Mouse (Mus musculus) left cerebral cortex, postnatal 10 days (tissue): ENCODE data around the gene Rplp2. TPM values are rescaled to one million over a fixed set of nuclear protein-coding genes. Genes with fewer than 3 reads are reported as not detected.
"Not testable (repeated sequence)": the region's sequence is repeated elsewhere in the genome, so short reads cannot be mapped to it uniquely, and the experiment has no call there.

Experiments
- DNase-seq, 2 experiments: peaks; one replicate each; pipeline ENCODE4 v3.0.0; 2021 to 2022; ENCODE audit warnings: low spot score in 2 of 2, mixed read lengths in 1 of 2; ENCODE audit errors: extremely low spot score in 1 of 2
- intact Hi-C: fragments of 180-260 bp; cut with DNase I; formaldehyde crosslinking; loops from one replicate; pipeline ENCODE4 v1.15.1; 2025
- total RNA-seq, 2 experiments: library from RNA; stranded (reverse); gene quantifications; 2 replicates each; pipeline ENCODE4 v1.2.3; 2021

The Rplp2 gene
- total RNA-seq, 2 experiments from 2014 or later, result 687 to 705 TPM

DNA sequence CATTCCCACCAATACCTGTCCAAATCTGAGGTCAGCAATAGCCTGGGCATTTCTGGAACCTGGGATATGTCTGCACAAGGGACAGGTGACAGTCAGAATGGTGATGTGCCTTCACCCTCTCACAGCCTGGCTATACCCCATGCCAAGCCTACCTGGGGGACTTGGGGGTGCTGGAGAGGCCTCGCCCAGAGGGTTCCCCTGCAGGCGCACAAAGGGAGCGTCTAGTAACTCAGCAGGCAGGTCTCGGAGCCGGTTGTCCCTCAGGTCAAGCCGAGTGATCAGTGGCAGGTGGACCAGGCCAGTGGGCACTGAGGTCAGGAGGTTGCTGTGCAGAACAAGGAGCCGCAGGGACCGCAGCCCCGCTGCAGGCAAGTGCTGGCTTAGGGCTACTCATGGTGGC is 5.7 kb upstream of the Rplp2 start:
- intact Hi-C loops, result no loop called here
- DNase-seq, result peak in 1 of 2 experiments; percentile 41

- intact Hi-C loops, result no loop called here
- DNase-seq, result peak in 1 of 2 experiments; percentile 28
Observed at GRCm38 (mm10) chr7:141442199-141442598, 5.0 kb upstream of the Rplp2 start.

GRCm38 (mm10) chr7:141443081-141443821 is 3.9 kb upstream of the Rplp2 start:
- peak in 1 of 2 experiments; percentile 51 for DNase-seq
- intact Hi-C loops, result no loop called here

DNA sequence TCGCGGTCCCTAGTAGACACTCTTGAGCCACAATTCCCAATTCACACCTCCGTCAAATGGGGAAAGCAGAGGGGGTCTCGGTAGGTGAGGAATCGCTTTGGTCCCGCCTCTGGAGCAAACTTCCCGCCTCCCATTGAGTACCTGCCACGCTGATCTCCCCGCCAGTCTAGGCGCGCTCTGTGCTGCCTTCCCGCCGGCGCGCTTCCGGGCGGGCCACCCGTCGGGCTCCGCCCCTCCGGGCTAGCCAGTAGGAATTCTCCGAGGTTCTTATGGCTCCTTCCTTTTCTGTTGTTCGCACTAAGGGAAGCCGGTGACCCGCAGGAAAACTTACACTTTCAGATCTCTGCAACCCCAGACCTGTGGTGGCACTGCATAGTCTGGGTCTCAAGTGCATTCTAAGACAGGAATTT is 3.3 kb upstream of the Rplp2 start, which contains the start of gene Pidd1:
Pidd1 (minus strand) TSS at position 198 of the 410 bp plus-strand sequence.
- DNase-seq, result peak in 1 of 2 experiments; percentile 76

DNA sequence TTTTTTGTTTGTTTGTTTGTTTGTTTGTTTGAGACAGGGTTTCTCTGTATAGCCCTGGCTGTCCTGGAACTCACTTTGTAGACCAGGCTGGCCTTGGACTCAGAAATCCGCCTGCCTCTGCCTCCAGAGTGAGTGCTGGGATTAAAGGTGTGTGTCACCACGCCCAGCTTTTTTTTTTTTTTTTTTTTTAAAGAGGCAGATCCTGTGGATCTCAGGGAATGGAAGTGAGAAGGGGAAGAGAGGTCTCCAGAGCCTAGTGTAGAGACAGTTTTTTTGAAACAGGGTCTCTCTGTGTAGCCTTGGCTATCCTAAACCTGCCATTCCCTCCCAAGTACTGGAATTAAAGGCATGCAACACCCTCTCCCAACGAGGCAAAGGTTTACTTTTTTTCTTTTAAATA is 796 bp upstream of the Rplp2 start:
- intact Hi-C loops, result not testable (repeated sequence)

More for the DNA sequence above, 3.3 kb upstream of the Rplp2 start, which contains the start of gene Pidd1:
- intact Hi-C loops, result no loop called here

DNA sequence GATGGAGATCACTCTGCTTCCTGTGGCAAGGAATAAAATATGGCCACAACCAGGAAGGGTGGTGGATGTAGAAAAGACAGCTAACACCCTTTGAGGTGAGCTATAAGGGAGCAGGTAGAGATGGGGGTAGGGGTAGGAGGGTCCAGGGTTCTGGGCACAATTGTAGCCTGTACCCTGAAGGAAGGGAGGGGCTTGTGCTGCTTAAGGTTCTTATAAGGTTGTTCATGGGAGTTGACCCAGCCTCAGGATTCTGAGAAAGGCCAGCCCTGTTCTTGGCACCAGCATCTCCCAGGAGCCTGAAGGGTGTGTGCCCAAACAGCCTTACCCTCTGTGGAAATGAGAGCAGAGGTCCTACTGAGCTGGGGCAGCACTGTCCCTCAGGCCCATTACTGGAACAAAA is 4.8 kb downstream of the Rplp2 start:
- intact Hi-C loops, result no loop called here

More for the DNA sequence above, 796 bp upstream of the Rplp2 start:
- DNase-seq, result not testable (repeated sequence)

GRCm38 (mm10) chr7:141453636-141454035 is 6.5 kb downstream of the Rplp2 start:
- no peak for DNase-seq
- intact Hi-C loops, result no loop called here

More for the DNA sequence above, 4.8 kb downstream of the Rplp2 start:
- DNase-seq, result no peak

DNA sequence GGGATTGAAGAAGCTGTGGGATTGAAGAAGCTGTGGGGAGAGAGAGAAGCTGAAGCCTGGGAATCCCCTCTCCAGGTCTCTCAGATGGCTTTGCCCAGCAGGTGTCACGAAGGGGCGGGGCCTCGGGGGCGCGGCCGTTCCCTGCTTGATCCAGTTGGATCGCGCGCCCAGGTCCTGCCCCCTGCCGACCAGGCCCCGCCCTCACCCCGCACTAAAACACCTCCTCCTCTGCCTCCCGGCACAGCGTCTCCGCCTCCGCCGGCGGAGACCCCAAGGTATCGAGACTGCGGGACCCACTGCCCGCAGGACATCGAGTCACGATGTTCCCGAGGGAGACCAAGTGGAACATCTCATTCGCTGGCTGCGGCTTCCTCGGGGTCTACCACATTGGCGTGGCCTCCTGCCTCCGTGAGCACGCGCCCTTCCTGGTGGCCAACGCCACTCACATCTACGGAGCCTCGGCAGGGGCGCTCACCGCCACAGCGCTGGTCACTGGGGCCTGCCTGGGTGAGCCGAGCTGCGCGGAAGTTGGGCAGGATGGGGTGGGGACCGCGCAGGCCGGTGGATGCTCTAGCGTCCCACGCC is 7.9 kb downstream of the Rplp2 start, which contains the start of gene Pnpla2:
Pnpla2 (plus strand) TSS at position 232 of the 585 bp plus-strand sequence.
- DNase-seq, result peak; percentile 86 to 98
- intact Hi-C loops, result no loop called here

GRCm38 (mm10) chr7:141455610-141456314 is 8.6 kb downstream of the Rplp2 start:
- intact Hi-C loops, result no loop called here
- DNase-seq, result peak in 1 of 2 experiments; percentile 85

GRCm38 (mm10) chr7:141456739-141457138 is 9.6 kb downstream of the Rplp2 start:
- intact Hi-C loops, result no loop called here
- DNase-seq, result no peak

DNA sequence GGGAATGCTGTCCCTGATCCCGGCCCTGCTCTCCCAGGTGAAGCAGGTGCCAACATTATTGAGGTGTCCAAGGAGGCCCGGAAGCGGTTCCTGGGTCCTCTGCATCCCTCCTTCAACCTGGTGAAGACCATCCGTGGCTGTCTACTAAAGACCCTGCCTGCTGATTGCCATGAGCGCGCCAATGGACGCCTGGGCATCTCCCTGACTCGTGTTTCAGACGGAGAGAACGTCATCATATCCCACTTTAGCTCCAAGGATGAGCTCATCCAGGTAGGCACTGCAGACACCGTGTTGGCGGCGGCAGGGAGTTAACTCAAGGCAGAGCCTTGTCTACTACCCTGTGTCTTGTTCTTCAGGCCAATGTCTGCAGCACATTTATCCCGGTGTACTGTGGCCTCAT is 10.1 kb downstream of the Rplp2 start:
- no peak for DNase-seq
- intact Hi-C loops, result no loop called here

GRCm38 (mm10) chr7:141457986-141458660 is 11.0 kb downstream of the Rplp2 start:
- intact Hi-C loops, result no loop called here
- peak in 1 of 2 experiments; percentile 57 for DNase-seq

DNA sequence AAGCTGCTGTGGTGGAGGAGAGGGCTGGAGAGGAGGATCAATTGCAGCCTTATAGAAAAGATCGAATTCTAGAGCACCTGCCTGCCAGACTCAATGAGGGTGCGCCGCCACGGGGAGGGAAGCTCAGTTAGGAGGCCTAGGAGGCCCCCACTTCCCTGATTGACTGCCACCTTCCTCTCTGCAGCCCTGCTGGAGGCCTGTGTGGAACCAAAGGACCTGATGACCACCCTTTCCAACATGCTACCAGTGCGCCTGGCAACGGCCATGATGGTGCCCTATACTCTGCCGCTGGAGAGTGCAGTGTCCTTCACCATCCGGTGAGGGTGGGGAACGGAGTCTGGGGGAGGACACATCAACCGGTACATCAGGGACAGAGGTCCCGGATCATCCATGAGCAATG is 11.5 kb downstream of the Rplp2 start:
- no peak for DNase-seq
- intact Hi-C loops, result no loop called here

DNA sequence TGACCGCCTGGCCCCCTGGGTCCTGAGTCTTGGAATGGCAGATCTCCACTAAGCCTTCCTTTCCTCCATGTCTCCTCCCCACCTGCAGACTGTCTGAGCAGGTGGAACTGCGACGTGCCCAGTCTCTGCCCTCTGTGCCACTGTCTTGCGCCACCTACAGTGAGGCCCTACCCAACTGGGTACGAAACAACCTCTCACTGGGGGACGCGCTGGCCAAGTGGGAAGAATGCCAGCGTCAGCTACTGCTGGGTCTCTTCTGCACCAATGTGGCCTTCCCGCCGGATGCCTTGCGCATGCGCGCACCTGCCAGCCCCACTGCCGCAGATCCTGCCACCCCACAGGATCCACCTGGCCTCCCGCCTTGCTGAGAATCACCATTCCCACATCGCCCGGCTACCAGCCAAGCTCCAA is 12.1 kb downstream of the Rplp2 start:
- intact Hi-C loops, result no loop called here

DNA sequence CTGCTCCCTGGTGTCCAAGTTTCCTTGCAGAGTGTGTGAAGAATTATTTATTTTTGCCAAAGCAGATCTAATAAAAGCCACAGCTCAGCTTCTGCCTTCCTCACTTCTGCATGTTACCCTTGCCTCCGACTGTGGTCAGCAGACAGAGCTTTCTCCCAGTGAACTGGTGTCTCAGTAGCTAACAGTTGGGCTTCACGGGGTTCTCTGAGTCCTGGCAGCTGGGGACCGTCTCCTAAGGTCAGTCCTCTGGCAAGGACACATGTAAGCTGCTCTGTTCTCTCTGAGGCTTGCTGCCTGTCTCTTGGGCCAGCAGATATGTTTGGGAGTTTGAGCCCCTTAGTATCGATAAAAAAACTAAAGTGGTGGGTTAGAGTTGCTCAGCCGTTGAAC is 12.8 kb downstream of the Rplp2 start:
- no peak for DNase-seq
- intact Hi-C loops, result no loop called here

More for the DNA sequence above, 12.1 kb downstream of the Rplp2 start:
- no peak for DNase-seq

DNA sequence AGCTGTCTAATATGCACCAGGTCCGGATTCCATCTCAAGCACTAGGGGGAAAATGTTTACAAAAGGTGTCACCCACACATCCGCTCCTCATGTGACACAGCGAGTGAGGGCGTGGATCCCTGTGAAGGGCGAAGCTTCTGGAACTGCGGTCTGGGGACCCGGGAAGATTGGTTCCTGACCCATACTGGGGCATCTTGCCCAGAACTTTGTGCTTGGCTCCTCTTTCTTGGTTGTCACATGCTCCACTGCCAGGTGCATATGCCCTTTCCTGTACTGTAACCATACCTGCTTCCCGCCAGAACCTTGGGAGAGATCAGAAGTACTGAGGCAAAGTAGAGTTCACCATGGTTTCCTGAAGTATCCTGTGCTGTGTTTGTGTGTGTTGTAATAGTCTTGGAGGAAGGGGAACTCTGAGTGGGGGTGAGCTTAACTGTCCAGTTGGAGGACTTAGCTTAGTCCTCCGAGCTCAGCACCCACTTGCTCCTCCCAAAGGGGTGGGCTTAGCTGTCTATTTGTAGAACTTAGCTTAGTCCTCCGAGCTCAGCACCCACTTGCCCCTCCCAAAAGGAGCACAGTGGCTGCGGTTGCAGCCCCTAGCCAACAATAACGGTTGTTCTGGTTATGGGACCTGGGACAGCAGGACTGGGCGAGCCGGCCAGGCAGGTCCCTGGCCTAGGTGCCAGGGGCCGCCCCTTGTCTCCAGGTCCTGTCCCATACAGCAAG is 13.4 kb downstream of the Rplp2 start, which contains the start of gene Cracr2b:
Cracr2b (plus strand) TSS at position 704 of the 723 bp plus-strand sequence.
- intact Hi-C loops, result no loop called here

DNA sequence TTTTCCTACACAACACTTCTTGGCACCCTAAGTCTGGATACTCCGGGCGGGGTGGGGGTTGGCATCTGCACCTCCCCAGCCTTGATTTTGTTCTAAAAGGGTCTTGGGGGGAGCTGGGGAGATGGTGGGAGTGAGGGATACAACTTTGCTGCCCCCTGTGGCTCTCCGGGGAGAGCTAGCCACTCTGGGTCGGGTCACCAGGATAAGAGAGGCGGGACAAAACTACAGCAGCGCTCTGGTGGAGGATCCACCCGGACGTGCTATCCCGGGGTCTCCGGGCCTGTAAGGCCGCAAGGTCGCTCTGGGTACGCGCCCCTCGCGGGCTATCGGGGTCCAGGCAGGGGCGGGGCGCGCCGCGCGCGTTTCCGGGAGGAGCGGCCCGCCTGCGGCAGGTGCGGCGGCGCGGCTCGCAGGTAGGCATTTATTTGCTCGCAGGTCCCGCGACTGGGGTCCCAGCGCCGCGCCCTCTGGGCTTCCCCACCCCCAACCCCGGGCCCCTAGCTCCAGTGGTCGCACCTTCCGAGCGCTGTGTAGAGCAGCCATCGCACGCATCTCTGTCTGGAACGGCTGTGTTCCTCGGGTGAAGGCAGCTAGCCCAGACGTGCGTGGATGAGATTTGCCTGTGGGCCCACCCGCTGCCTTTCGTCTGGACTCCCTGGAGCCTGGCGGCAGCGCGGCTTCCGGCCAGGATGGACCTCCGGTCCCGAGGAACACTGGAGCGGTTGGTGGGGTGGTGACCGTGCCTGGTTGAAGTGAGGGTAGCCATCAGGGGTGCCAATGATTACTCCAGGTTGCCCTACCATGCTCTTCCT is 14.6 kb downstream of the Rplp2 start:
- DNase-seq, result peak in 1 of 2 experiments; percentile 68
- intact Hi-C loops, result no loop called here

More for the DNA sequence above, 13.4 kb downstream of the Rplp2 start, which contains the start of gene Cracr2b:
- peak in 1 of 2 experiments; percentile 56 for DNase-seq
